Mouse (Mus musculus) embryo, embryonic 11 days (tissue): Measurements from ENCODE around the gene Pard3.

Experiments used
- DNase-seq: peaks from one replicate; pipeline ENCODE4 v3.0.0-alpha.2; 2015

The Pard3 gene

GRCm38 (mm10) chr8:127512580-127512979, 448.9 kb downstream of the Pard3 start:
- no peak for DNase-seq

- DNase-seq = no peak
These were observed 451.4 kb downstream of the Pard3 start for GRCm38 (mm10) chr8:127514810-127515735.

- peak; percentile 13 for DNase-seq
These were observed 452.4 kb downstream of the Pard3 start for GRCm38 (mm10) chr8:127516043-127516442.

- DNase-seq = no peak
These were observed 462.0 kb downstream of the Pard3 start for GRCm38 (mm10) chr8:127525673-127526072.

- no peak for DNase-seq
These were observed 464.6 kb downstream of the Pard3 start for GRCm38 (mm10) chr8:127528315-127528714.

- DNase-seq = no peak
These were observed 466.1 kb downstream of the Pard3 start for GRCm38 (mm10) chr8:127529746-127530145.

GRCm38 (mm10) chr8:127531866-127532265, 468.2 kb downstream of the Pard3 start:
- no peak for DNase-seq

GRCm38 (mm10) chr8:127534789-127535188, 471.1 kb downstream of the Pard3 start:
- no peak for DNase-seq

- no peak for DNase-seq
These were observed 471.6 kb downstream of the Pard3 start for GRCm38 (mm10) chr8:127535192-127535845.

- DNase-seq = no peak
These were observed 472.1 kb downstream of the Pard3 start for GRCm38 (mm10) chr8:127535846-127536220.

GRCm38 (mm10) chr8:127539803-127540202, 476.1 kb downstream of the Pard3 start:
- DNase-seq = no peak

- DNase-seq = no peak
These were observed 476.6 kb downstream of the Pard3 start for GRCm38 (mm10) chr8:127540273-127540672.

GRCm38 (mm10) chr8:127542162-127542561, 478.5 kb downstream of the Pard3 start:
- DNase-seq = no peak

GRCm38 (mm10) chr8:127543676-127544075, 480.0 kb downstream of the Pard3 start:
- DNase-seq = no peak

GRCm38 (mm10) chr8:127546161-127546560, 482.5 kb downstream of the Pard3 start:
- DNase-seq = no peak

GRCm38 (mm10) chr8:127550928-127551327, 487.2 kb downstream of the Pard3 start:
- no peak for DNase-seq

GRCm38 (mm10) chr8:127552161-127552595, 488.5 kb downstream of the Pard3 start:
- peak; percentile 29 for DNase-seq

- DNase-seq = no peak
These were observed 489.1 kb downstream of the Pard3 start for GRCm38 (mm10) chr8:127552836-127553235.

- DNase-seq = peak; percentile 49
These were observed 489.9 kb downstream of the Pard3 start for GRCm38 (mm10) chr8:127553582-127553981.

GRCm38 (mm10) chr8:127555795-127556194, 492.1 kb downstream of the Pard3 start:
- no peak for DNase-seq

GRCm38 (mm10) chr8:127556964-127557363, 493.3 kb downstream of the Pard3 start:
- peak; percentile 55 for DNase-seq

- DNase-seq = peak; percentile 54
These were observed 493.9 kb downstream of the Pard3 start for GRCm38 (mm10) chr8:127557566-127557965.

- no peak for DNase-seq
These were observed 499.9 kb downstream of the Pard3 start for GRCm38 (mm10) chr8:127563634-127564033.

GRCm38 (mm10) chr8:127564426-127564825, 500.7 kb downstream of the Pard3 start:
- no peak for DNase-seq
